Mouse (Mus musculus) right cerebral cortex, adult 18-20 months (tissue): Measurements from ENCODE around the gene Slc25a40.

Experiments used
- DNase-seq: peaks from one replicate; pipeline ENCODE4 v3.0.0; 2022; ENCODE audit warnings: mixed read lengths

The Slc25a40 gene

DNA sequence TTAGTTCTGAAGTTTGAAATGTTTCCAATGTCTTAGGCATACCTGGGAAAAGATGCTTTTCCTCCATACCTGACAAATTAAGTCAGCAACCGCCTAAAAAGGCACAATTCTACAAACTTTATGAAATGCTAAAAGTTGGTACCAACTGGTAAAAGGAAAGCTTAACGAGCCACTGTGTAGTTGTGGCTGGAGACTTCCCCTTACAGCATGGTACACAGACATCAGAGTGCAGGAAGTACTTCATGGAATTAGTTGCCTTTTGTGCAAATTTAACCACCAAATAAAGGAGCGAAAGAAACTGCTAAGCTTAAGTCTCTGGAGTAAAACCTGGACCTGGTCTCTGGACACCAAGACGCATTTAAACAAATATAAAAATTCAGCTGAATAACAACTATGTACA lies 69.1 kb downstream of the Slc25a40 start:
- no peak for DNase-seq
